Mouse (Mus musculus) T-cell, adult 2 months (primary cell): ENCODE results near the gene Inpp4a.

Experiments
- DNase-seq: peaks from one replicate; pipeline ENCODE4 v3.0.0; 2022; ENCODE audit warnings: low spot score

Inpp4a gene

GRCm38 (mm10) chr1:37299540-37300491 is at the start of gene Inpp4a:
Inpp4a (plus strand) TSS chr1:37299865.
- DNase-seq = peak; percentile 95

DNA sequence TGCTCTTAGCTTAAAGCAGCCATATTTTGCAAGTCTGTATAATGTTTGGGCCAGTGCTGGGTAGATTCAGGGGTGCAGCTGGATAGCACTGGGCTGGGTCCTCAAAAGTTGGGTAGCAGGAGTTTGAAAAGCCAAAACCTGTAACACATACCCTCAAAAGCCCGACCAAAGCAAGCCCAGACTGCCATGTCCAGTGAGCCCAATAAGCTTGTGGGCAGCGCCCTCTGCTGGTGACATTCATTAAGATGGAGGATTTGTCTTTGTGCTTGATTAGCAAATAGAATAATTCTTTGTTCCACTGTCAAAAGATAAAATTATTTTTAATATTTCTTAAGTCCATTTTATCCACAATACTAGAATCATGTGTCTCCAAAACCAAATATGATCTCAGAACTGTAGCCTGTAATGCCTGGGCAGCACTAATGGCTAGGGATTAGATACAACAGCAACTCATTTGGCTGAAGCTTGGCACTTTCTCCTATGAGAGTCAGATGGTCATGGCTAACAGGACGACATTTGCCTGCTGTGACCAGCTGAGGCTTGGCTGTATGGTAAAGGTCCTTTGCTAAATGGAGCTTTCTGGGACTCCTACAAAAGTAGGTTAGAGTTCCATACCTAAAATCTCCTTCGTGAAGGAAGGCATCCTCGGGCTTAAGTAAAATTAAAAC is 48.9 kb upstream of the Inpp4a start:
- peak; percentile 63 for DNase-seq

- no peak for DNase-seq
These were observed 41.2 kb upstream of the Inpp4a start for GRCm38 (mm10) chr1:37258443-37258842.

DNA sequence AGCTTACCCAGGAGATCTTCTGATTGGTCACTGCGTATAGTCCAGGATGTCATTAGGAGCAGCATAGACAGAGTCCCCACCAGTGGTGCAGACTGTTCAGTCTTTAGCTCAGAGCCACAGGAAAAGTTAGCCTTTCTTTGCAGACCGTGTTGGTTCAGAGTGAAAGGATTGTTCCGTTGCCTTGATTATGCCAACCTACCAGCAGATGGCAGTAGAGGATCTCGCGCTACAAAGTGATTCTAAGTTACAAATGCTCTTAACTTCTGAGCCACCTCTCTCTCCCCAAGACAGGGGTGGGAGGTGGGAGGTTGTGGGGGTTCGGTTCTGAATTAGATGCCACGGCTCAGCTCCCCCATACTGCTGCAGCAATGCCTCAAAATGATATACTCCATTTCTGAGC is 27.2 kb upstream of the Inpp4a start:
- DNase-seq = peak; percentile 64

DNA sequence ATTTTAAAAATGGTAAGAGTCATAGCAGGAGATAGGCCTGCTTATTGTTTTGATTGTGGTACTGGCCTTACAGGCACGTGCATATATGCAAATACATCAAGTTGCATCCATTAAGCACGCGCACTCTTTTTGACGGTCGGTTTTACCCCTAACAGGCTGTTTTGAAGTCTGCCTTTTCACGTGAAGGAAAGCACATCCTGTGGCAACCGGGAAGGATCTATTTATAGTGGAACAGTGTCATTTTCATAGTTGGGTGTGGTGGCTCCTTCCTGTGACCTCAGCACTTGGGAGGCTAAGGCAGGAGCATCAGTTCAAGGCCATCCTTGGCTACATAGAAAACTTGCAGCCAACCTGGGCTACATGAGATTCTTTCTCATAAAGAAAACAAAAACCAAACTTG is 13.1 kb upstream of the Inpp4a start:
- DNase-seq = no peak

DNA sequence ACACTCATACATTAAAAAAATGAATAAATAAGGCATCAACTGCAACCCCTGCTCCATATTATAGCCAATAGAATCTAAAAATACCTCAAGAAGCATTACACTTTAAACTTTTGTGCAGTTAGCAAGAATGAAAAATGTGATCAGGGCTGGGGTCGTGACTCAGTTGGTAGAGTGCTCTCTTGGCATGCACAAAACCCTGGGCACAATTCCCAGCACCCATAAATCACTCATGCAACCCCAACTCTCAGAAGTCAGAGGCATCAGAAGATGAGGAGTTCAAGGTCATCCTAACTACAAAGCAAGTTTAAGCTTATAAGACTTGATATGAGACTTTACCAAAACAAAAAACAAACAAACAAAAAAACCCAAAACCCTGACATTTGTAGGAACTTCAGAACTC is 11.9 kb upstream of the Inpp4a start:
- no peak for DNase-seq

GRCm38 (mm10) chr1:37288181-37288935 is 11.3 kb upstream of the Inpp4a start:
- DNase-seq = no peak

- DNase-seq = no peak
These were observed 10.7 kb upstream of the Inpp4a start for GRCm38 (mm10) chr1:37288941-37289340.

DNA sequence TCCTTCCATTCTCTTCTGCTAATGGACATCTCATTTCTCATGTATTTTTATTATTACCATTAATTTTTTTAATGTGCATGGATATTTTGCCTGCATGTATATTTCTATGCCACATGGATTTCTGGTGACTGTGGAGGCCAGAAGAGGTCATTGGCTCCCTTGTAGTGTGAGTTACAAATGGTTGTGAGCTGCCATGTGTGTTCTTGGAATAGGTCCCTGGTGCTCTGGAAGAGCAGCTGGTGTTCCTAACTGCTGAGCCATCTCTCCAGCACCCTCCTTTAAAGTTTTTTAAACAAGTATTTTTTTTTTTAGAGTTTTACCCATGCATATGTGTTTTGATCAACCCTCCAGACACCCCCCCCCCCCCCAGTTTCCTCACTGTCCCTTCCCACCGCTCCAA is 3.3 kb upstream of the Inpp4a start:
- no peak for DNase-seq

DNA sequence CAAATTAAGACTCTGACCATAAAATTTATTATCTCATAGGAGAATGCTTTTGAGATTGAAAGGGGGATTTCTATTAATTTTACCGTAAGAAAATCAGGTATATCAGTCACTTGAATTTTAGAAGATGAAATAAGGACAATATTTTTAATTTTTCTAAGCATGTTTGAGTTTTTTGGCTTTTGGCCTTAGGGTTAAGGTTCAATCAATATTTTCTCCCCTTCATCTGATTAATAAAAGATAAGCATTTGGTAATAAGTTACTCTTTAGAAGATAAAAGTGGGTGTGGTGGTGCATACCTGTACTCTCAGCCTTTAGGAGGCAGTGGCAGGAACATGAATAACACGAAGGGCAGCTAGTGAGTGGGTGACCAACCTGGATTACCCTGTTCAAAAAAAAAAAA is 761 bp upstream of the Inpp4a start:
- DNase-seq = no peak

- peak; percentile 46 for DNase-seq
These were observed 985 bp downstream of the Inpp4a start for GRCm38 (mm10) chr1:37300650-37301049.

DNA sequence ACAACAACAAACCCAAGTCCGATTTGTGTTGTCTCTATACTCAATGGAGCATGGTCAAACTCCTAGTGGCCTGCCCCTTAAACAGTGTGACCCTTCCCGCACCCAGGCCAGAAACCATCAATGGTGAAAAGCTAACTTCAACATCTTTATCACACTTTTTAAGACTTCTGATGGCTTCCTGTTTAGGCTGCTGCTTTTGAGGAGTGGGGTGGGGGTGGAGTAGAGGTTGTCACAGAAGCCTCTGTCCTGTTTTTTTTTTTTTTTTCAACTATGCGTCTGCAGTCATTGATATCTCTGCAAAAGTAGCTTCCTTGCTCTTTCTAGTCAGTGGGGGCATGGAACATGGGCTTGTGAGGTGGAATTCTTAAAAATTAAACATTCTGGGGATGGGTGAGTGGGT is 3.1 kb downstream of the Inpp4a start:
- DNase-seq = peak; percentile 26

DNA sequence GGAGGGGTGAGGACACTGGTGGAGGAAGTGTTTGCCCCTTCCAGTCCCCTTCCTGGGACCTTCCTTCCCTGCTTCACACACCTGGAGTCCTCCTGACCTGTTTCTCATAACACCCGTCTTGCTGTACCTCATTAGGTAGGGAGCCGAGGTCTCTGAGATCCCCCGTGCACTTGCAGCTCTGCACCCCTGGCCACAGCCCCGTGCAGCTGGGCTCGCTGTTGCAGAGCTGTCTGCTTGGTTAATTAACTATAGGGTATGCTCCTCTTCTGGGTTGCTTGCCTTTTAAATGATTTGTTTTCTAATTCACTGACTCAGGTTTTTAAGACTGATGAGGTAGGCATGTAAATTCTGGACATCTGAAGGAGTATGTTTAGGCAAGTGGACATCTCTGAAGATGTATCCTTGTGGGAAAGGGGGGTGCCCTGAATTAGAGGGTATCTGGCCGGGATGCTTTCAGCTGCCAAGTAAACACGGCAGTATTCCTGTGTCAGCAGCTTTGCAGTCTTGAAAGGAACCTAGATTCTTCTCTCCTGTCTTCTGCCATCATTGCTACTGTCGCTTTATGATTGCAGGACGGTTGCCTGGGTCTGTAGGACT is 6.1 kb downstream of the Inpp4a start:
- DNase-seq = no peak

DNA sequence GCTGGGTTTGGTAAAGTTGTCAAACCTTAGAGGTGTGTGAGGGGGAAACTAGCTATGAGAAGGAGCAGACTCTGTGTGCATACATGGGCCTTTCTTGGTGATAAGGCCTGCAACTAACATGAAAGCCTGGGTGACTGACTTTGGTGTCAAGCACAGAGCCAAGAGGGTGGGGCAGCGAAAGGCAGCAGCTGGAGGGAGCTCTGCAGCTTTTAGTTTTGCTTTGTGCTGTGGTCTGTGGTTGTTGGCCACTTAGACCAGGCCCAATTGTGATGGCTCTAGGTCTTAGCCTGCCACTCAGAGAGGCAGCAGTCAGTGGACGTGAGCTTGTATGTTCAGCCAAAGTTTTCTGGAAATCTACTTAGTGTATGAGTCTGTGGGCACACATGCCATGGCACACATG is 7.9 kb downstream of the Inpp4a start:
- peak; percentile 30 for DNase-seq

DNA sequence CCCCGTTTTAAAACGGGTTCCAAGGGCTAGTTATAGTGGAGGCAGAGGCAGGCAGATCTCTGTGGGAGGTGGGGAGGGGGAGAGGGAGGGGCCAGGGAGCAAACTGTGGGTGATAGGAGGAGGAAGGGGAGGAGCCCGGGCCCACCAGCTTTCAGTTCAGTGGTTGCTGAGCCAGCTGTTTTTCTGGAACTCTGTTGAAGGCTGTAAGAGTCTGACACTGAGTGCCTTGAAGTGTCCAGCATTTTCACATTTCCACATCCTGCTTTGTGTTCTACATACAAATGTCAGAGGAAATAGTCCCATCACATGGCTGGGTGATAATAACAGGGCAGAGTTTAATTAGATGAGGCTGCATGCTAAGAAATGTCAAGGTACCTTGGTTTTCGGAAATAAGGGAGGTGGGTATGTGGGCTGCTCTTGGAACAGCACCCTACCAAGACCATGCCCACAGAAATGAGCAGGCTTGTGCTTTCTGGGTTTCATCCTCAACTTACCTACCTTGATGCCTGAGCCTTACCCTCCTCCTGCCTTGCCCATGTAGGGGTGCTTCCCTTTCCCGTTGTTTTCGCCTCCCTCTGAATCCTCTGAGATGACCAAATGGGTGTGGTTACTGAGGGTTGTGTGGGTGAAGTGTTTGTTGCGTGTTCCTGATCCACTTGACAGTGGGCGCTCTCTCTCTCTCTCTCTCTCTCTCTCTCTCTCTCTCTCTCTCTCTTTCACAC is 8.5 kb downstream of the Inpp4a start:
- DNase-seq = peak; percentile 23

- DNase-seq = no peak
These were observed 9.1 kb downstream of the Inpp4a start for GRCm38 (mm10) chr1:37308743-37309100.

DNA sequence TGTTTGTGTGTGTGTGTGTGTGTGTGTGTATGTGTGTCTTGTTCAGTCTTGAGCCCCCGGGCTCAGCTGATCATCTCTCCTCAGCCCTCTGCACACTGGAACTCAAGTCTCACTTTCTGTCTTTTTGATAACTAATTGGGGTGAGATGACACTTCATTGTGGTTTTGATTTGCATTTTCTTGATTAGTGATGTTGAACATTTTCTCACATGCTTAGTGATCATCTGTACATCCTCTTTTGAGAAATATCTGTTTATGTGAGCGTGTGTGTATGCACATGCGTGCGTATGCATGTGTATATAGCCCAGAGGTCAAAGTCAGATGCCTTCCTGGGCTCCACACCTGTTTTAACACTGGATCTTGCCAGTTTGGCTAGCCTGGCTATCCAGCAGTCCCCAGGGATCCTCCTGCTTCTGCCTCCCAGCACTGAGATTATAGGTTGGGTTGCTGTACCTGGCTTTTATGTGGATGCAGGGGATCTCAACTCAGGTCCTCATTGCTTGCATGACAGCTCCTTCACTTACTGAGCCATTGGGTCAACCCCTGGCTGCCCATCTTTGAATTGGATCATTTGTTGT is 10.4 kb downstream of the Inpp4a start:
- no peak for DNase-seq

- DNase-seq = no peak
These were observed 14.7 kb downstream of the Inpp4a start for GRCm38 (mm10) chr1:37314338-37314737.

DNA sequence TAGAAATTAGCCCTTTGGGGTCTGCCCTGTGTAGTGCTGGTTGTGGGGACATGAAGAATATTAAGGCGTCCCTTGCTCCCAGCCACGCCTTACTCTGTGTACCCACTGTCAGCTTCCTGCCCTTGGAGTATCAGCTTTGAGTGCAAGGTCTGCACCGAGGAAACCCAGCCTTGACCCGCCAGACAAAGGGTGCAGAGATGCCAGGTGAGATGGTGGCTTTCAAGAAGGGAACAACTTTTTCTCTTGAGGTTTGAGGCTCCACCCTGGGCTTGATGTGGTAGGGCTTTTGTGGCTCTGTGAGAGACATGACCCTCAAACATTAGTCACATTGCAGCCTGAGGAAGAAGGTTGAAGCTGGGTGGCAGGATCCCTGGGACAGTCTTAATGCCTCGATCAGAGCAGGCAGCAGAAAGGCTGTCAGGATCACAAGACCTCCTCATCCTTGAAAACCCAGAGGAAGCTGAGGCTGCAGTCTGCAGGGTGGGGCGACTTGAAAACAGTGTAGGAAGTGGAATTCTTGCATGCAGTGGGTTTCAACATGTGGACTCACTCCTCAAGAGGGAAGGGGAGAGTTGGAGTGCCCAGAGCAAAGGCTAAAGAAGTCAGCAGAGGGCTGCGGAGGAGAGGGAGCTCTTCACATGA is 18.1 kb downstream of the Inpp4a start:
- DNase-seq = peak; percentile 62

DNA sequence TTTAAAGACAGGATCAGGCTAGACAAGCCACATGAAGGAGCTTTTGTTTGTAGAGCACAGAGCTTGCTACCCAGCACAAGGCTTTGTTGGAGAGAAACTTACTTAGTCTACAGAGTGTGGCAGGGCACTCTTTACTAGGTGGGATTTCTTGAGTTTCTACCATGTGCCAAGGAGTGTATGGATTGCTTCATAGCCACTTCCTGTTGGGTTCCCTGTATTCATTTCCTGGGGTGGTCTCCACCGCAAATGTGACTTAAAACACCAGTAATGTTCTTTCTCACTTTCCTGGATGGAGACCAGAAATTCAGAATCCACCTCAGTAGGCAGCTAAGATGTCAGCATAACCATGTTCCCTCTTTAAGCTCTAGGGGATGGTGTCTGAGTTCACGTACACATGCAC is 18.9 kb downstream of the Inpp4a start:
- DNase-seq = no peak

- DNase-seq = no peak
These were observed 23.0 kb downstream of the Inpp4a start for GRCm38 (mm10) chr1:37322690-37323089.
